Mouse (Mus musculus) E14TG2a.4 (cell line): ENCODE results near the gene Gm19426.

Source experiments
- H3K27me3 ChIP-seq: 2 replicates; pipeline ENCODE4 v1.6.1; 2014; ENCODE audit warnings: low read length, control low read depth; ENCODE audit not compliant: insufficient read depth
- H3K36me3 ChIP-seq: 2 replicates; pipeline ENCODE4 v1.6.1; 2014; ENCODE audit warnings: low read length, control low read depth; ENCODE audit not compliant: insufficient read depth
- H3K4me1 ChIP-seq: replicated peaks from 2 replicates; pipeline ENCODE4 v1.6.1; 2014; ENCODE audit warnings: low read depth, low read length, control low read depth
- H3K4me3 ChIP-seq: replicated peaks from 2 replicates; pipeline ENCODE4 v1.5.1; 2014; ENCODE audit warnings: mild to moderate bottlenecking, low read length
- H3K9me3 ChIP-seq: 2 replicates; pipeline ENCODE4 v1.6.1; 2014; ENCODE audit warnings: low read length, control low read depth
- CTCF ChIP-seq: conservative IDR thresholded peaks from 2 replicates; pipeline ENCODE4 v1.5.1; 2014; ENCODE audit warnings: low read length
- NANOG ChIP-seq: IDR thresholded peaks from 2 replicates; pipeline ENCODE4 v1.6.1; 2014; ENCODE audit warnings: borderline replicate concordance, low read length, mixed read lengths
- POU5F1 ChIP-seq: IDR thresholded peaks from 2 replicates; pipeline ENCODE4 v1.6.1; 2014; ENCODE audit warnings: low read length, borderline replicate concordance

Gm19426 gene

DNA sequence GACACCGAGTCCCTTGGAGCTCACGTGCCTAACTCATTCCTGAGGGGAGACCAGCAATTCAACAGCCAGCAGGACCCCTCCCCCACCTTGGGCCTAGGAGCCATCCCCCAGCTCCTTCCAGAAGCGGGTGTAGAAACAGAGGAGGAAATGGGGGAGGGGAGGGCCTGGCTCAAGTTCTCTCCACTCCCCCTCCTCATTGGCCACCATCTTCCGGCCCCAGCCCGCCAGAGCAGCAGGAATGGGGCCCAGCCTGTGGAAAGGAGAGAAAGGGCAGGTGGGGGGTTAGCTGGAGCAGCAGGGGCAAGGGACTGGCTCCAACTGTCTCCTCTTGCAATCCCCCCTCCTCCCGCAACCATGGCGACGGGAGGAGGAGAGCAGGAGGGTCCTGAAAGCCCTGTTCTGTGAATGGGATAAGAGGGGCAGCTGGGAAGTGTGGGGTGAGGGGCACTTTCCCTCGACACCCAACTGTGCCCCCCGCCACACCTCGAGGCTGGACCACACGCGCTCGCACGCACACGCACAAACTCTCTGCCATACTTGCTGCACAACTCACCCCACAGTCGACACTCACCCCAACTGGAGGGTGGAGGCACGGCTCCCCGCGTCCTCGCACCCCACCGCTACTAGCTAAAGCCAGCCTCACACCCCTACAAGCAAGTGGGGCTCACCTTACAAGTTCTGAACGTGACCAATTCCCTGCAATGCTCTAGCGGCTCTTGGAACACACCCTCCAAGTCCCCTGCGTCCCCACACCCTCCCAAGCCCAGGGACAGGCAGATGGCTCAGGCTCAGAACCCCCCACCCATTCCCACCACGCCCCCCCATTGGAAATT is 788 bp downstream of the Gm19426 start:
- Histone ChIP-seq H3K9me3 (no peaks in the 10 kb centered on the region), H3K4me1 (peaks cover 78% of the 10 kb centered on the region), H3K27me3 (peaks cover 11% of the 10 kb centered on the region; the same call in 1 of the 2 replicates), H3K36me3 (peaks cover 33% of the 10 kb centered on the region), H3K4me3 (peak overlapping the region; percentile 100)
- no peak for TF ChIP-seq POU5F1
- no peak for TF ChIP-seq NANOG
- no peak for TF ChIP-seq CTCF

DNA sequence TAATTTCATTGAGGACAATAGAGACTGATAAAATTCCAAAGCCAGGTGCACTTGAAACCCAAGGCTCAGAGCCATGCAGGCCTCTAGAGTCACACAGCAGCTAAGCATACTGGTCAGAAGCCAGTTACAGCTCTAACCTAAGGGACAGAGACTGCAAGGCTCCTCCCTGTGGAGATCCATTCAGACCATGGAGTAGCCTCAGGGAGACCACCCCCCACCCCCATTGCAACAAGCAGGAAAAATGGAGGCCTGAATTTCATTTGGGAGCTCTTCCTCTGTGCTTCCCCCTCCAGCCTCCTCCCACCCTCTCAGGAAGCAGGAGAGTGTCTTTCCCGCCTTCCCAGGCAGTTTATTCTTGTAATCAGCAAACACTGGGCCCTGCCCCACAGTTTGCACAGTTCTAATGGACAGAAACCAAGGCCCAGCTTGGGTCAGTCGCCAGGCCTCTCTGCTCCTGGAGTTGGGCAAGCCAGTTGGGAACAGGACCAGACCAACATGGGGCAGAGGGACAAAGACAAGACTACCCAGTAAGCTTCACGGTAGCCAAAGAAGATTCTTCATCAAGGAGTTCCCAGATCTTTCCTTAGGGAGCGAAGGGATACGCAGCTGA is 1.5 kb downstream of the Gm19426 start:
- Histone ChIP-seq H3K9me3 (no peaks in the 10 kb centered on the region), H3K4me3 (peak overlapping the region; percentile 100), H3K27me3 (peaks cover 6% of the 10 kb centered on the region; the same call in 1 of the 2 replicates), H3K36me3 (peaks cover 33% of the 10 kb centered on the region), H3K4me1 (peaks cover 80% of the 10 kb centered on the region)
- no peak for TF ChIP-seq POU5F1
- TF ChIP-seq NANOG, result no peak
- TF ChIP-seq CTCF, result no peak

DNA sequence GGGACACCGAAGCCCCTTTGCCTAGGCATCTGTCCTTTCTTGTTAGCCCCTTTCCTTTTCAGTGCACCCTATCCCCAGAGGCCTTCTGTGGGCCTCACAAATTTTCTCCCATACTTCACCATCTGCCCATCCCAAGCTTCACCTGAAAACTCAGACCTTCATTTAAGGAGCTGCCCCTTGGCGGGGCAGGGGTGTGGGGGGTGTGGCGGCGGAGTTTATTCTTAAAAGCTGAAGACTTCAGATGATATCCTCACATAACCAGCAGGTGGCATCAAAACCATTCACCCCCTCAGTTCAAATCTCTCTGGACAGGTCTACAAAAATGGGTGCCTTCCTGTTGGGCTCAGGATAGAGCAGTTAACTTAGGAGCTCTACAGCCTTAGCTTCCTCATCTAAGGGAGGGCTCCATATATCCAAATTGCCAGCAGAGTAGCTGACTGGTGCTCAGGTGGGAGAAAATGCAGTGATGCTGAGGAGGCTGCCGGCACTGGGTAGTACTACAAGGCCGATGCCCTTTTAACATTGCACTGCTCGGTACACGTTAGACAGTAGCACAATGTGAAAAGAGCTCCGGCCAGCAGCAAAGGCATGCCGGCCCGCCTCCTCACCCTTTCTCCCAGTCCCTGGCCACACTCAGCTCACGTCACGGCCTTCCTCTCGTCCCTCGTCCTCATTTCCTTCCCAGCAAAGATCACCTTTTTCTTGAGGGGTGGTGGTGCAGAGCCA is 2.7 kb downstream of the Gm19426 start:
- H3K27me3 ChIP-seq, result peaks cover 6% of the 10 kb centered on the region
- TF ChIP-seq POU5F1 (no peak), CTCF (0 out of 2 replicates have a peak, but pooled peaks have one; percentile 11), NANOG (no peak)
- H3K9me3 ChIP-seq, result no peaks in the 10 kb centered on the region
- peak overlapping the region; percentile 100 for H3K4me3 ChIP-seq
- H3K4me1 ChIP-seq, result peaks cover 80% of the 10 kb centered on the region
- H3K36me3 ChIP-seq, result peaks cover 33% of the 10 kb centered on the region

DNA sequence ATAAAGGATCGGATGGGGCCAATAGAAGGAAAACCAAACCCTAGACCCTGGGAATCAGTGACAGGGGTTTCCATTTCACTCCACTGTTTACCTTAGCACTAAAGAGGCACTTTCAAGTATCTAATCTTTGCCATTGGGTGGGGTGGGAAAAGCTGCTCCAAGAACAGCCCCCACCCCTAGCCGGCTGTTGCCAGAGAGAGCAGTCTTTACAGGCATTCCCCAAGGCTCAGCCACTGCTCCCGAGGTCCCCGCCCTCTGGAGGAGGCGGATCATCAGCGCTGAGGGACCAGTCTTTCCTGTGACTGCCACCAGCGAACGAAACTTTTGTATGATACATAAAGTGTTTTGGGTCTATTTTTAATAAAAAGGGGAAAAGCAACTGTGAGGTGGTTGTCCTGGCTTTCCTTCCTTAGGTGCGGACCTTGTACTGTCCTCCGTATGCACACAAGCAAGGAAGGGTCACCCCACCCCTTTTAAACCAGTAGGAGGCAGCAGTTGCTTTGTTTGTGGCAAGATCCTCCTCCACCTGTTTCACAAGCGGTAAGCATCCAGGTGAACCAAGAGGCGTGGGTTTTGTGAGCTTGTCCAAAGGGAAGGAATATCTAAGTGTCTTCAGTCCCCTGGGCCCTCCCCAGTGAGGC is 5.1 kb downstream of the Gm19426 start:
- Histone ChIP-seq H3K36me3 (peaks cover 33% of the 10 kb centered on the region), H3K27me3 (peaks cover 30% of the 10 kb centered on the region), H3K9me3 (no peaks in the 10 kb centered on the region), H3K4me1 (peaks cover 87% of the 10 kb centered on the region), H3K4me3 (peak overlapping the region; percentile 100)
- TF ChIP-seq POU5F1, result no peak
- no peak for TF ChIP-seq NANOG
- peak; percentile 50 for TF ChIP-seq CTCF

DNA sequence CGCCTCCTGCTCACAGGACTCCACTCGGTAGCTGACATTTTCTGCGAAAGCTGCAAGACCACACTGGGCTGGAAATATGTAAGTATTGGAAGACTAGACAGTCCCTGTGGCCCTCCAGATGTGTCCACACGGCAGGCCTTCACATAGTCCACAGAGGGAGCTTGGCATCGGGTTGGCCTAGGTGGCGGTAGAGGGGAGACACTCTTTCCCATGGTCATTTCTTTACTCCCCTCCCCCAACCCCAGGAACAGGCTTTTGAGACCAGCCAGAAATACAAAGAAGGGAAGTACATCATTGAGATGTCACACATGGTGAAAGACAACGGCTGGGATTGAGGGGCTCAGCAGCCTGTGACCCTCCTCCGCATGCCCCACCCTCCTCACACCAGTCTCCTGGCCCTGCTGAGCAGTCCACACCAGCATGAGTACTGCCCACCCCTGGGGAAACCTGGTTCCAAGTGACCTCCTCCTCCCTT is 6.0 kb downstream of the Gm19426 start:
- Histone ChIP-seq H3K4me1 (peaks cover 90% of the 10 kb centered on the region), H3K4me3 (peak overlapping the region; percentile 100; the same call in 1 of the 2 replicates), H3K27me3 (peaks cover 37% of the 10 kb centered on the region), H3K36me3 (peaks cover 33% of the 10 kb centered on the region), H3K9me3 (no peaks in the 10 kb centered on the region)
- TF ChIP-seq NANOG (no peak), CTCF (no peak), POU5F1 (no peak)

DNA sequence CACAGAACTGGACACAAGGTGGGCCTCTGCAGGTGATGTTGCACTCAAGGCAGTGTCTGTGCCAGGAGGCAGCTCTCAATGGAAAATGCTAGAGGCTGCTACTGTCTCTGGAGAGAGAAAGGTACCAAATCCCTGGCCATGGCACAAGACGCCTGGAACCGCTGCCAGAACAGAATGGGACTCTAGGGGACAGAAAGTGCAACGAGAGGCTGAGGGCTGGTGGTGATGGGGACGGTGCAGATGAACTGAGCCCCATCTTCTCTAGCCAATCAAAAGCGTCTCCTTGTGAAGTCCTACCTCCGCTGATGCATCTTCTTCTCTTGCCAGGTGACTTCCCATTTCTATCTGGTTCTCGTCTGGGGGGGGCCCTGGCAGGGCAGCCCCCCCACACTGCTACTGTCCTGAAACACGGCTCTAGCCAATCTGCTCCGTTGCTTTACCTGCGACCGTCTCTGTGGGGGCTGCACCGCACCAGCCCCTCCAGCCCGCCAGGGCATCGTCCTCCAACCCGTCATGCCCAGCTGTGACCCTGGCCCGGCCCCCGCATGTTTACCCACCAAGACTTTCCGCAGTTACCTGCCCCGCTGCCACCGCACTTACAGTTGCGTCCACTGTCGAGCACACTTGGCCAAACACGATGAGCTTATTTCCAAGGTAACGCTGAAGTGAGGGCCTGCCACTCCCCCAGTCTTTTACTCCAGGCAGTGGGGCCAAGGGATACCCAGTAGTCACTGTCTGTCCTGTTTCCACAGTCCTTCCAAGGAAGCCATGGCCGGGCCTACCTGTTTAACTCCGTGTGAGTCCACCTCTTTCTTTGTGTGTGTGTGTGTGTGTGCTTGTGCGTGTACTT is 6.9 kb downstream of the Gm19426 start:
- Histone ChIP-seq H3K4me1 (peaks cover 84% of the 10 kb centered on the region), H3K4me3 (peak overlapping the region; percentile 69), H3K36me3 (peaks cover 25% of the 10 kb centered on the region), H3K27me3 (peaks cover 41% of the 10 kb centered on the region), H3K9me3 (no peaks in the 10 kb centered on the region)
- TF ChIP-seq CTCF, result no peak
- TF ChIP-seq POU5F1, result no peak
- TF ChIP-seq NANOG, result no peak

DNA sequence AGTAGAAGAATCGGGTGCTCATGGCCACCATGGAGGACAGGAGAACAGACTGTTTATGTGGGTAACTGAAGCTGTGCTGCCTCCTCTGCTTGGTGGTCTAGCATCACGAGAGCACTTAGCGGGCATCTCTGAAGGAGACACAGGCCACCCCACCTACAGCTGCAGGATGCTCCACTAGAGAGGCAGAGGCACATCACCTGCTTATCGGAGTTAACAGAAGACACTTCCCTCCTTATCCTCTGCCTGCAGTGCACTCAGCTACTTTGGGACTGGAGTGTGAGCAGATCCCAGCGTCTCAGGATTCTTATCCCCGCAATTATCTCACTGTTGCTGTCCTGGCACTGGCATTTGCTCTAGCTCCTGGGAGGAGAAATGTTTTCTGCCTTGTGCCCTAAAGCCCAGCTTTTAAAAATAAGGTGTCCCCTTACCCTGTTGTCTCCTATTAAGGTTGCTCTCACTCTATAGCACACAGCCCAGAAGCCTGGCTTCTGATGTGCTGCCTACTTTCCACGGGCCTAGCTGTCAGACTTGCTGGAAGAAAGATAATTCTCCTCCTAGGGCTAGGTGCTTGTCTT is 8.0 kb downstream of the Gm19426 start:
- peaks cover 73% of the 10 kb centered on the region for H3K4me1 ChIP-seq
- H3K36me3 ChIP-seq, result peaks cover 14% of the 10 kb centered on the region
- no peak for TF ChIP-seq NANOG
- no peak for TF ChIP-seq POU5F1
- TF ChIP-seq CTCF, result no peak
- no peaks in the 10 kb centered on the region for H3K9me3 ChIP-seq
- H3K4me3 ChIP-seq, result no peak overlapping the region
- H3K27me3 ChIP-seq, result peaks cover 51% of the 10 kb centered on the region
